Mouse (Mus musculus) heart, adult 2 months (tissue): ENCODE results near the gene Efcc1.

ENCODE experiments used
- CTCF ChIP-seq: fragments of 200-600 bp; IDR thresholded peaks from 2 replicates; pipeline ENCODE4 v1.8.1; 2022; ENCODE audit warnings: antibody characterized with exemption, mild to moderate bottlenecking, moderate library complexity
- EP300 ChIP-seq: fragments of 200-500 bp; IDR thresholded peaks from 2 replicates; pipeline ENCODE4 v1.6.1; 2011; ENCODE audit warnings: low read depth, low read length, control low read depth; ENCODE audit not compliant: insufficient read depth
- POLR2A ChIP-seq: fragments of 200-500 bp; IDR thresholded peaks from 2 replicates; pipeline ENCODE4 v1.6.1; 2011; ENCODE audit warnings: mild to moderate bottlenecking, low read depth, low read length, control low read depth; ENCODE audit not compliant: insufficient read depth

- TF ChIP-seq POLR2A (no peak), CTCF (no peak), EP300 (no peak)
Observed at GRCm38 (mm10) chr6:87775588-87776245, 45.0 kb downstream of the Efcc1 start.
